Mouse (Mus musculus) forebrain, embryonic 15.5 days (tissue): ENCODE measurements at regions not wholly inside any gene's neighbourhood (a gene's known extent, or its start where the extent isn't known, plus 50 kb on each side); places are given as distances from the start of the nearest gene placed in this dataset.

Source experiments
- ATAC-seq: fragments of 200-750 bp; cut with Nextera tagmentation; replicated peaks from 2 replicates; pipeline ENCODE4 v1.8.0; 2017; ENCODE audit warnings: mild to moderate bottlenecking, moderate TSS enrichment, moderate library complexity
- H3K27ac ChIP-seq: fragments of 300-500 bp; sonication (generic); replicated peaks from 2 replicates; pipeline ENCODE4 v1.5.1; 2015; ENCODE audit warnings: mild to moderate bottlenecking, inconsistent platforms
- H3K27me3 ChIP-seq: fragments of 300-500 bp; sonication (generic); 2 replicates; pipeline ENCODE4 v1.6.1; 2015; ENCODE audit warnings: inconsistent platforms
- H3K36me3 ChIP-seq: fragments of 300-500 bp; sonication (generic); 2 replicates; pipeline ENCODE4 v1.6.1; 2015; ENCODE audit warnings: mild to moderate bottlenecking, inconsistent platforms
- H3K4me1 ChIP-seq: fragments of 300-500 bp; sonication (generic); 2 replicates; pipeline ENCODE4 v1.6.1; 2015; ENCODE audit warnings: inconsistent platforms
- H3K4me2 ChIP-seq: fragments of 300-500 bp; sonication (generic); replicated peaks from 2 replicates; pipeline ENCODE4 v1.6.1; 2015; ENCODE audit warnings: mild to moderate bottlenecking, inconsistent platforms
- H3K4me3 ChIP-seq: fragments of 300-500 bp; sonication (generic); 2 replicates; pipeline ENCODE4 v1.5.1; 2015; ENCODE audit warnings: mild to moderate bottlenecking, inconsistent platforms
- H3K9ac ChIP-seq: fragments of 300-500 bp; sonication (generic); replicated peaks from 2 replicates; pipeline ENCODE4 v1.6.1; 2015; ENCODE audit warnings: mild to moderate bottlenecking, inconsistent platforms
- H3K9me3 ChIP-seq: fragments of 300-500 bp; sonication (generic); 2 replicates; pipeline ENCODE4 v1.6.1; 2016; ENCODE audit warnings: inconsistent platforms
- WGBS: fragments of 180-500 bp; shearing (Covaris S2); methylation state at CpG from one replicate; pipeline ENCODE4 v1.1.7; 2015; ENCODE audit warnings: mixed read lengths; 5-methylcytosine and 5-hydroxymethylcytosine counted together

DNA sequence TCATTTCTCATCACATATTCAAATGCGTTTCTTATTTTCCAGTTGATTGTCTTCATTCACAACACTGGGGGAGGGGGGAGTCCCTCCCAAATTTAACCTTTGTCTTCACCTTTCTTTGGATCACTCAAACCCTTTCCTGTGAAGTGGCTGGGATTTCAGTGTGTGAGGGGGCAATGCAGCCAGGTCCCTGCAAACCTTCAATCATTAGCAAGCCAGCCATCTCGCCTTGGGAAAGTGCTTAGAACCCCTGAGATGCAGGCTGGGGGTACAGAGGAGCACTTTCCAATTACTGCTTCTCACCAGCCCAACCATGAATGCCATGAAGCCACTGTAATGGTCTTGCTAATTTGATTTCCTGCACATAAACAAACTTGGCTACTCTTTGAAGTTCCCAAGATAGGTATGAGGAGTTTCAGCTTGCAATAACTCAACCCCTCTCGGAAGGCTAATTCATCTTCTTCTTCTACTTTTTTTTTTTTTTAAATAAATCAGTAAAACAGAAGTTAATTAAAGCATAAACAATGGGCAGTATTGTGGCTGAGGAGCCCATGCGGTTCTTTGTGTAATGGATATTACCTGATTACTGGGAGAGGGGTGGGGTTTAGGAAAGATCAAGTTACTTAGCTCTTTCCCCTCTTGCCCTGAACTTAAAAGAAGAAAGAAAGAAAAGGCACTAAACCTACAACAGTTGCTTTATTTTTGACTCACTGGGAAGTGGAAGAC lies 486.3 kb downstream of the 1700129C05Rik start:
- H3K9me3 ChIP-seq = no peaks in the 10 kb centered on the region
- H3K4me1 ChIP-seq = no peaks in the 10 kb centered on the region
- H3K9ac ChIP-seq = no peak overlapping the region
- H3K27me3 ChIP-seq = no peaks in the 10 kb centered on the region
- no peak for ATAC-seq
- no peak overlapping the region for H3K4me3 ChIP-seq
- WGBS = 8% methylated on average over 4 of the region's 4 CpGs
- no peak overlapping the region for H3K4me2 ChIP-seq
- H3K27ac ChIP-seq = no peak overlapping the region
- no peaks in the 10 kb centered on the region for H3K36me3 ChIP-seq

DNA sequence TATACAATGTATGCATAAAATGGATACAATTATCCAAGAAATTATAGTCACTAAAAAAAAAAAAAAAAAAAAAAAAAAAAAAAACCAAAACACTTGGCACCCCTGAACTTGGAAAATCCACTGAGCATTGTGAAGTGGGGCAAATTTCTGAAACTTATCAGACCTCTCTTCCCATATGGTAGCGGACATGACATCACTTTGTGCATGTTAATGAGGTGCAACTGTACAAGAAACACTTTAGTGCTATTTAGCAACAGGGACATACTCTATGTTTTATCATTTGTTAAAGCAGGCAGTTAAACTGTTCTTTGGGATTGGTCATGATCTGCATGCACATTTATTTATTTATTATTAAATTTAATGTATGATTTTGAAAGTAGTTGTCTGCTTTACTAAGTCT lies 489.7 kb downstream of the 1700129C05Rik start:
- Histone ChIP-seq H3K9me3 (no peaks in the 10 kb centered on the region), H3K36me3 (no peaks in the 10 kb centered on the region), H3K27me3 (no peaks in the 10 kb centered on the region), H3K4me2 (no peak overlapping the region), H3K27ac (no peak overlapping the region), H3K4me1 (no peaks in the 10 kb centered on the region), H3K4me3 (no peak overlapping the region), H3K9ac (no peak overlapping the region)
- WGBS = 60% methylated on average over 1 of the region's 1 CpGs
- no peak for ATAC-seq

DNA sequence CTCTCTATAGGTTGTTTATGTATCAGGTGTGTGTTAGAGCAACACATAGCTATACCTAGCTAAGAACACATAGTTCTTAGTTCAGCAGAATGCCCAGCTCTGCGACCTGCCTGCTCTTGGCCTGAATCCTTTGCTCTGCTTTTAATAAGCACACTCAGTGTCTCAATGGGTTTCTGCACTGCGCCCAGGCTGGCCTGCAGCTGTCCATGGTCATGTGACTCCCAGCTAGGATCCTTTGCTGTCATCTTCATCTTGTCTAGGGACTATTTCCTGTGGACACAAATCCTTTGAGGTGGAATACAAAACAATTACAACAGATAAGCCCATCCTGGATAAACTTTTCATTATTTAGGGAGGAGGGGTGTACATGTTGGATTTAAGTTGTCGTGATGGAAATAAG lies 490.7 kb downstream of the 1700129C05Rik start:
- no peaks in the 10 kb centered on the region for H3K4me1 ChIP-seq
- no peaks in the 10 kb centered on the region for H3K9me3 ChIP-seq
- no peaks in the 10 kb centered on the region for H3K27me3 ChIP-seq
- 85% methylated on average over 3 of the region's 3 CpGs for WGBS
- no peak for ATAC-seq
- no peak overlapping the region for H3K4me3 ChIP-seq
- H3K36me3 ChIP-seq = no peaks in the 10 kb centered on the region
- H3K4me2 ChIP-seq = no peak overlapping the region
- H3K27ac ChIP-seq = no peak overlapping the region
- no peak overlapping the region for H3K9ac ChIP-seq

DNA sequence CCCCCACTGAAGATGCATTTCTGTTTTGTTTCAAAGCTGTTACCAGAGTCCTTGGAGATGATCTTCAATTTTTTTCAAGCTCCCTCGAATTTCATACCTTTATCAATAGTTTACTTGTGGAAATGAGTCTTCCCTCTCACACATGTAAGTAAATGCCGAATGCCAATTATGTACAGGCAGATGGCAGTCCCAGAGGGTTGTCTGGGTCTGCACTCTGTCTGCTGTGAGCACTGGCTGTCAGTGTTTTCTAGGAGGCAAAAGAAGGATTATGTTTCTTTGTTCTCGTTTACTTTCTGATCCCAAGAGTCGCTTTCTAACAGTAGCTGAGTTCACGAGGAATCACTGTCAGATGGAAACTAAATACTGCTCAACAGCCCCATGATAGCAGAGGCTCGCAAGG lies 491.5 kb downstream of the 1700129C05Rik start:
- H3K4me3 ChIP-seq = no peak overlapping the region
- no peaks in the 10 kb centered on the region for H3K36me3 ChIP-seq
- H3K9me3 ChIP-seq = no peaks in the 10 kb centered on the region
- 39% methylated on average over 6 of the region's 6 CpGs for WGBS
- H3K4me2 ChIP-seq = no peak overlapping the region
- H3K27ac ChIP-seq = peak overlapping the region; percentile 46; the same call in 1 of the 2 replicates
- H3K4me1 ChIP-seq = no peaks in the 10 kb centered on the region
- H3K9ac ChIP-seq = no peak overlapping the region
- H3K27me3 ChIP-seq = no peaks in the 10 kb centered on the region
- ATAC-seq = no peak

DNA sequence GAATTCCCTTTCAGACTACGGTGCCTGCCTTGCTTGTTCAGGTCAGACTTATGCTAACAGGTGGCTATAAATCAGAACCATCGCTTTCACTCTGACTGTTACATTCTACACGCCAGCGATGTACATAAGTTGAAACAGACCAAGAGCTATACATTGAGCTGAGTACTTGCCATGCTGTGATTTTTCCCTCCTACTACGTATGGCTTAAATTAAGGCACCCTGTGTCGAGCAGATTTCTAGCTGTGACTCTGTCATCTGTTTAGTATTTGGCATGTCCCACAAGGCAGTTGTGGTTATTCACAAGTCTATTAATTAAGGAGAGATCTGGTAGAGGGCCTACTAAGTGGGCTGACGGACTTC lies 504.4 kb downstream of the 1700129C05Rik start:
- H3K36me3 ChIP-seq = no peaks in the 10 kb centered on the region
- H3K9ac ChIP-seq = no peak overlapping the region
- WGBS = 26% methylated on average over 7 of the region's 7 CpGs
- peak; percentile 55; the same call in 1 of the 2 replicates for ATAC-seq
- no peaks in the 10 kb centered on the region for H3K9me3 ChIP-seq
- no peak overlapping the region for H3K4me2 ChIP-seq
- no peak overlapping the region for H3K27ac ChIP-seq
- H3K4me1 ChIP-seq = peaks cover 14% of the 10 kb centered on the region
- H3K27me3 ChIP-seq = 0 out of 2 replicates have a peak, but pooled peaks cover 6% of the 10 kb centered on the region
- H3K4me3 ChIP-seq = no peak overlapping the region

DNA sequence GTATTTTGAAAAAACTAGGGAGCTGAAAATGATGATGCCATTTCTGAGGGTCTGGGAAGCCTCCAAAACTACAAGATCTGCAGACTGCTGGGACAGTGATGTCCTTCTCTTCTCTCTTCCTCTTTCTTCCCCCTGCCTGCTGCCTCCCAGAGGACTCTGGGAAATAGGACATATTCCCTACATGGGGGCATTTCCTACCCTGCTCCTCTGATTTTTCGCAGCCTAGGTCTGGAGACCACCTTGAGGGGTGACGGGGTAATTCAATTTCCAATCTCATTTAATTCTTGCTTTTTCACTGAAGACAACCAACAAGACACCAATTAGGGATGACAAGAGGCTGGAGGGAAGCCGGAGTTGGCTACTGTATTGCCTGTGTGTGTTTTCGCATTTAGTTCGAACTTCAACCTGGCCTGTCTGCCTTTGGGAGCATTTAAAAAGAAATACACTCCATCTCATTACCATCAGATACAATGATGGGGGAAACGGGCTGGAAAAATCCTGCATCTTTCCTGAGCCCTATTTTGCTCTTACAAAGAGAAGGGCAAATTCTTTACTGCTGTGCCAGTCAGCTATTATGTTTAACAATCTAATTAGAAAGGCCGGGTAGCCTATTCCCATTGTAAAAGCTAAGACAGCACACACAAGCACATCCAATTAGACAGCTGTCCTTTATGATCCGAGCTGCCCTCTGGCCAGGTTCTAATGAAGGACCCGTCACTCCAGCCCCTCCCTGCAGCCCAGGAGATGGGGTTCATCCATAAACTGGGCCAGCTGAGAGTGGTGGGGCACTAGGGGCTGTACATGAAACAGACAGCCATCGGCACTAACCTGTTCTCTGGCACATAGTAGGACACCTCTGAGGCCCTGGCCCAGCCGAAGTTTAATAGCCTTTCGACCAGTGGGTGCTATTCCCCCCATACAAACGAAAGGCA lies 505.0 kb downstream of the 1700129C05Rik start:
- Histone ChIP-seq H3K4me2 (0 out of 2 replicates have a peak overlapping the region, but pooled peaks have one; percentile 9), H3K36me3 (no peaks in the 10 kb centered on the region), H3K4me3 (no peak overlapping the region), H3K9ac (no peak overlapping the region), H3K9me3 (no peaks in the 10 kb centered on the region), H3K27ac (no peak overlapping the region), H3K4me1 (peaks cover 14% of the 10 kb centered on the region), H3K27me3 (0 out of 2 replicates have a peak, but pooled peaks cover 6% of the 10 kb centered on the region)
- WGBS = 5% methylated on average over 13 of the region's 13 CpGs
- peak; percentile 81 for ATAC-seq

DNA sequence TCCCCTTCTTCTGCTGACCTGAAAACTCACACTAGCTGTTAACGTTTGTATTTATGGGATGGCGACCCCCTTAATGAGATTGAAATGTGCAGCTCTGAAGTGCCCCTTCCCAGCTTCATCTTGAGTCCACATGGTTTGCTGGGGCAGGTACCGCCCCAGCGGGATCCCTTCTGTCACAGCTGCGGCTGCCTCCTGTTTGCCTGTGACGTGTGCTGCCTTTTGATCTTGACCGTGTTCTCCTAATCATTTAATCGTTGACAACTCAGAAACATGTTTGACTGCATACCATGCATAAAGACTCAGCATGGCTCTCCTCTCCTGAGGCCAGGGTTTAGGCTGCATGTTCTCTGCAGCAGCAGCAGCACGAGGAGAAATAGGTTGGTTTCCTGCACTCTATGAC lies 511.5 kb downstream of the 1700129C05Rik start:
- Histone ChIP-seq H3K9ac (no peak overlapping the region), H3K27ac (no peak overlapping the region), H3K4me2 (no peak overlapping the region), H3K4me1 (no peaks in the 10 kb centered on the region), H3K36me3 (no peaks in the 10 kb centered on the region), H3K27me3 (0 out of 2 replicates have a peak, but pooled peaks cover 6% of the 10 kb centered on the region), H3K4me3 (no peak overlapping the region), H3K9me3 (no peaks in the 10 kb centered on the region)
- WGBS = 64% methylated on average over 9 of the region's 9 CpGs
- ATAC-seq = no peak

GRCm38 (mm10) chr14:58628266-58628665 lies 514.4 kb downstream of the 1700129C05Rik start:
- Histone ChIP-seq H3K27me3 (no peaks in the 10 kb centered on the region), H3K27ac (no peak overlapping the region), H3K9me3 (no peaks in the 10 kb centered on the region), H3K9ac (no peak overlapping the region), H3K4me2 (no peak overlapping the region), H3K36me3 (no peaks in the 10 kb centered on the region), H3K4me1 (no peaks in the 10 kb centered on the region), H3K4me3 (no peak overlapping the region)
- 68% methylated on average over 2 of the region's 2 CpGs for WGBS
- no peak for ATAC-seq

- Histone ChIP-seq H3K36me3 (no peaks in the 10 kb centered on the region), H3K27me3 (no peaks in the 10 kb centered on the region), H3K9ac (no peak overlapping the region), H3K9me3 (no peaks in the 10 kb centered on the region), H3K4me3 (no peak overlapping the region), H3K4me1 (no peaks in the 10 kb centered on the region), H3K27ac (no peak overlapping the region), H3K4me2 (no peak overlapping the region)
- ATAC-seq = no peak
- WGBS = 86% methylated on average over 5 of the region's 5 CpGs
Measured at GRCm38 (mm10) chr14:58626506-58627256, 516.0 kb downstream of the 1700129C05Rik start.

- 89% methylated on average over 2 of the region's 2 CpGs for WGBS
- Histone ChIP-seq H3K9ac (no peak overlapping the region), H3K4me2 (no peak overlapping the region), H3K4me3 (no peak overlapping the region), H3K27me3 (no peaks in the 10 kb centered on the region), H3K27ac (no peak overlapping the region), H3K4me1 (no peaks in the 10 kb centered on the region), H3K36me3 (no peaks in the 10 kb centered on the region), H3K9me3 (no peaks in the 10 kb centered on the region)
- no peak for ATAC-seq
Measured at GRCm38 (mm10) chr14:58620186-58620585, 522.5 kb downstream of the 1700129C05Rik start.

DNA sequence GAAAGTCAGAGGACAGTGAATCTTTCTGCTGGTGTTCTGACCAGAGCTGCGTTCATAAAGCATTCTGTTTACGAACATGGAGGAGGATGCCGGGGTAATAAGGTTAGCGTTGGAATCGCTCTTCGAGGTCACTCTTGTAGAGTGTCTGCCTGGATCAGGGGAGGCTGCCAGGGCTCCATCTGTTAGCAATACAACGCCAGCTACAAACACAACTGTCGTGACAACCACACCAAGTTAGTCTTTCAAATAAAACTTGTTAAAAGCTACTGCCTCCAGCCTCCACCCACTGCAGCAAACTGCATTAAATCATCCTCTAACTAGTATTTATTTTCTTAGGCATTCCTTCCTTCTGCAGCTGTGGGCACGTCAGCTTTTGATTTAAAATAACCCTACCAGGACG lies 525.0 kb downstream of the 1700129C05Rik start:
- 83% methylated on average over 10 of the region's 10 CpGs for WGBS
- no peaks in the 10 kb centered on the region for H3K9me3 ChIP-seq
- no peak overlapping the region for H3K4me3 ChIP-seq
- H3K27me3 ChIP-seq = no peaks in the 10 kb centered on the region
- H3K4me1 ChIP-seq = no peaks in the 10 kb centered on the region
- no peak overlapping the region for H3K27ac ChIP-seq
- no peak for ATAC-seq
- H3K4me2 ChIP-seq = no peak overlapping the region
- H3K9ac ChIP-seq = no peak overlapping the region
- no peaks in the 10 kb centered on the region for H3K36me3 ChIP-seq

DNA sequence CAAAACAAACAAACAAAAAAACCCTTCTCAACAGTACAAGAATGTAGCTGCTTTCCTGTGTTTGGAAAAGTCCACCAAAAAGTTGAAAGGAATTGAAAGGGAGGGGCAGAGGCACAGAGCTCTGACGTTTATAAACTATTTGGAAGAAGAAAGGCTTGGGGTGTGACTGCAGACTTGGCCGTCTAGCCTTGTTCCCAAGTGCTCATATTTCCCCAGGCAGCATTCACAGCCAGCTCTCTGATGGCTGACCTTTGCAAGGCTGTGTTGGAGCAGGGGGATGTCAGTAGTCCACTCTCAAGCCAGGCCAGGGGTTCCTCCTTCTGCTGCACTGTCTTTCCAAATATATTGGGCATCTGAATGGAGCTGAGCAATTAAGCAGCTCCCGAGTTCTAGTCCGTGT lies 534.5 kb downstream of the 1700129C05Rik start:
- WGBS = 68% methylated on average over 4 of the region's 4 CpGs
- Histone ChIP-seq H3K9ac (no peak overlapping the region), H3K27me3 (no peaks in the 10 kb centered on the region), H3K4me1 (no peaks in the 10 kb centered on the region), H3K4me3 (no peak overlapping the region), H3K9me3 (no peaks in the 10 kb centered on the region), H3K4me2 (no peak overlapping the region), H3K36me3 (no peaks in the 10 kb centered on the region), H3K27ac (no peak overlapping the region)
- no peak for ATAC-seq
